Mouse (Mus musculus) frontal cortex, postnatal 14 days (tissue): ENCODE results near the gene Aurkb.
"Not testable (repeated sequence)": the region's sequence is repeated elsewhere in the genome, so short reads cannot be mapped to it uniquely, and the experiment has no call there.

Experiments
- DNase-seq, 2 experiments: peaks; one replicate each; pipeline ENCODE4 v3.0.0; 2022; ENCODE audit warnings: low spot score in 2 of 2

The Aurkb gene

GRCm38 (mm10) chr11:69080855-69081222 lies 35.4 kb downstream of the Aurkb start:
- DNase-seq: no peak

- DNase-seq: no peak
These were observed 36.2 kb downstream of the Aurkb start for GRCm38 (mm10) chr11:69081613-69082012.

DNA sequence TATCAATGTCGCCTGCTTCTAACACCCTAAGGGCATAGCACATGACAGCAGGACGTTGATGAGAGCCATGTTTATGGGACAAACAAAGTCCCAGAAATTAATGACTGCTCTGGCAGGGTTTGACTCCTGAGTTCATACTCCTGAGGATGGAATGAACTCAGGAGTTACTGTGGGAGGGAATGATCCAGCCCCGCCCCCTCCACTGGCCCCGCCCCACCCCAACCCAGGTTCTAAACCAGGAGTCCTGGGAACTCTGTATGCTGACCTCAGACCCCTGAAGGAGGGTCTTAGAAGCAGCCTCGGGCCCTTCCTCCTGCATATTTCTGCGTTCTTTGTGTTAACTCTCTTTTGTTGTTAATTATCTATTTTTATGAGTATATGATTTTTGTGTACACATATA lies 40.2 kb downstream of the Aurkb start:
- no peak for DNase-seq

DNA sequence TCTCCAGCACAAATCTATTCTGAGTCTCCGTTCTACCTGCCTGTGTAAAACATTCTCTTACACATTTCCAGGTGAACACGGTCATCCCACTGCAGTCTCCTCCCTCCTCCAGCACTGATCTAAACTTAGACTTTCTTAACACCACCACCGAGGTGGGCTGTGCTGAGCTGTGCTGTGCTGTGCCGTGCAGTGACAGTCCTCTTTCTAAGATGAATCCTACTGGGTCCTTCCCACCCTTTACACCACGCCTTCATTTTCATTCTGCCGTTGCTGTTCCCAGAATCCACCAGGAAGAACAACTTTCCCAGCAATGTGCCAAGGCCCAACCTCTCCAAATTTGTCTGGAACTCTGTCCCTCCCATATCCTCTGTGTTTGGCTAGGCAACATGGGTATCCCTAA lies 40.9 kb downstream of the Aurkb start:
- DNase-seq: peak in 1 of 2 experiments; percentile 51

DNA sequence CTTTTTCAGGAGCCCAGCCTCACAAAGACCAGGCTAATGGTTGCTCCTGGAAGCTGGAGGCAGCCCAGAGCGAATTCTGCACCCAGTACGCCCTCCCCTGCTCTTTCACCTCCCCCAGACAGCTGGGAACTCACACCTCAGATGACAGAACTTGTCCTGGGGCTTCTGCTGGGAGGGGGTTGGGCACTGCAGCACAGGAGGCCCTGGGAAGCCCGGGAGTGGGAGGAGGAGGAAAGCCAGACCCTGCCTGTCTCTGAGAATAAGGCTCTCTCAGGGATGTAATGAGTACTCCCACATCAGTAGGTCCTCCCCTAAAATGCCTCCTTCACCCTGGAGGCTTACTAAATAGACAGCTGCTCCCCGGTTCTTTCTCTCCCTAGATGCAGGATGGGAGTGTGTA lies 41.6 kb downstream of the Aurkb start:
- DNase-seq: no peak

GRCm38 (mm10) chr11:69087597-69087996 lies 42.1 kb downstream of the Aurkb start:
- no peak for DNase-seq

DNA sequence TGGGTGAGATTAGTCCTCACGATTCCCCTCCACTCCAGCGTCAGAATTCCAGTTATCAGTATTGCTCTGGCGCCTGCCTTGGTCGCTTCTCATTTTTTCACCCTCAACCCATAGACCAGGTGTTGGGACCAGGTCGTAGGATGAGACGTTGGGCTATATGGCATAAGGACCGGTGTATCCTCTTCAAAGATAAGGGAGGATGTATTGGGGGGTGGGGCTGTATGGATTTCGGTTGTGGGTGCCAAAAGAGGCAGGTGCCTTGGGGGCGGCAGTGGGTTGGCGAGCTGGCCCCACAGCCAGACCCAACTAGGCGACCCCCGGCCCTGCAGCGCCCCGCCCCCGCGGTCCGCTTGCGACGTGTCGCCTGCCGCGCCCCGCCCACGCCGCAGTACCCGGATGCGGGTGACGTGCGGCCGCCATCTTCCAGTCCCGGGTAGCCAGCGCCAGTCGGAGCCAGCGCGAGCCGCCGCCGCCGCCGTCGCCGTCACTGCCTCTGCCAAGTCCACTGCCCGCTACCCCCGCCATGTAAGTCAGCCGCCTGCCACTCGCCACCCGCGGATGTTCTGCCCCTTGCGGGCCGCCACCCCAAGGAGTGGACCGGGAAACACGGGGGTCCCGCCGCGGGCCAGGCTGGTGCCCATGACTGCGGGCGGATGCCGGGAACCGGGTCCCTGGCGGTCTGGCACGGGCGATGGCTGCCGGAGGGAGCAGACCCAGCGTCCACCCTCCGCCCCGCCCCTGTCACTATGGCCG lies 42.8 kb downstream of the Aurkb start, which contains the start of gene Vamp2:
Gene Vamp2, plus strand, starts transcription at position 388 of the 753 bp plus-strand sequence.
- peak; percentile 85 to 90 for DNase-seq

DNA sequence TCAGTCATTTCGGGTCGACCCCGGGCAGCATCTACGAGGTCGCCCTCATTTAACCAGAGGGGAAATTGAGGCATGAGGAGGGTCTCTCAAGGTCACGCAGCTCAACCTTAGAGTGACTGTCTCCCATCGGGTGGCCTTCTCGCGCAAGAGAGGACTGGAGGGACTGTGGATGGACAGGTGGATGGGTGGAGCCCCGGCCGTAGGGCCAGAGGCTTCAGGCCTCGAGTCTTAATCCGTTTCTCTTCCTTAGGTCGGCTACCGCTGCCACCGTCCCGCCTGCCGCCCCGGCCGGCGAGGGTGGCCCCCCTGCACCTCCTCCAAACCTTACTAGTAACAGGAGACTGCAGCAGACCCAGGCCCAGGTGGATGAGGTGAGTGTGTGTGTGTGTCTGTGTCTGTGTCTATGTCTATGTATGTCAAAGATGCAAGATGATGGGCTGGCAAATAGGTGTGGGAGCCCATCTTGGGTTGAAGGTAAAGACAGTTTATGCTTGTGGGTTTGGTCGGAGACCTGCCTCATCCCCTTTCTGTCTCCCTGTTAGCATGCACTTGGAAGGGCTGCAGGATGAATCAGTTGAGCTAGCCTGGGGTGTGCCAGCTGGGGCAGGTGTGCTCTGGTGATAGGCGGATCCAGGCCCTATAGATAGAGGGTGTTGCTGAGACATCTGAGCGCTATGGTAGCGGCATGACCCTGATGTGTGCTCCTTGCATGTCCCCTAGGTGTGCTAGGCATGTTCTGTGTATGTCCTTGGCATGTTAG lies 43.6 kb downstream of the Aurkb start:
- no peak for DNase-seq

DNA sequence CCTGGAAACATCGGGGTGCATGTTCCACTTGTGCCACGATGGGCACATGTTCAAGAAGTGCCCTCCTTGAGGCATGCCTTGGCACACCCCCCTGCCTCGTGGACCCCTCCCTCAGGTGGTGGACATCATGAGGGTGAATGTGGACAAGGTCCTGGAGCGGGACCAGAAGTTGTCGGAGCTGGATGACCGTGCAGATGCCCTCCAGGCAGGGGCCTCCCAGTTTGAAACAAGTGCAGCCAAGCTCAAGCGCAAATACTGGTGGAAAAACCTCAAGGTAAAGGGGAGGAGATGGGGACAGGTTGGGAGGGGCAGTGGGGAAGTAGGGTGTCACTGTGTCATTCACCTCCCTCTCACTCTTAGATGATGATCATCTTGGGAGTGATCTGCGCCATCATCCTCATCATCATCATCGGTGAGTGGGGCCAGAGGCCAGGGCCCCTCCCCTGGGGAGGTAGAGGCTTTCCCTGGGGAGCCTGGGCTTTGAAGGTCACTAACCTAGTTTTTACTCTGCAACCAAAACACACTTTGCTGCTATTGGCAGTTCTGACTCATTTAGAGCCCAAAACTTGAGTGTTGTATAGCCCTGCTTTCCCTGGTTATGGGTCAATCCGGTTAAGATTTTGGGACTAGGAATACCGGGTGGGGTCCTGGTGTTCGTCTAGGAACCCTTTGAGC lies 44.3 kb downstream of the Aurkb start:
- no peak for DNase-seq

DNA sequence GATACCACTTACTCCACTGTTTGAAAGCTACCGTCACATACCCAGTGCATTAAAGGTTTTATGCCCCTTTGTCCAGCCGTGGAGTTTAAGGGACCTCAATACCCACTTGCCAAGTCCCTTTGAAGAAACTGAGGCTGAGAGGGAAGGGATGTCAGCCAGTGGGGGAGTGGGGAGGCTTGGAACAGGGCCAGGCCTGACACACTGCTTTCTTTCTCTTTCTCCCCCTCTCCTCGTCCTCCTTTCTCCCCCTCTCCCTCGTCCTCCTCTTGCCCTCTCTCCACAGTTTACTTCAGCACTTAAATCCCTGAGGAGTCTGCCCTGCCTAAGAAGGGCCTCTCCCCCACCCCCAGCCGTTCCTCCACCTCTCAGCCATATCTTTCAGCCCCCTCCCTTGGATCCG lies 44.9 kb downstream of the Aurkb start:
- DNase-seq: no peak

DNA sequence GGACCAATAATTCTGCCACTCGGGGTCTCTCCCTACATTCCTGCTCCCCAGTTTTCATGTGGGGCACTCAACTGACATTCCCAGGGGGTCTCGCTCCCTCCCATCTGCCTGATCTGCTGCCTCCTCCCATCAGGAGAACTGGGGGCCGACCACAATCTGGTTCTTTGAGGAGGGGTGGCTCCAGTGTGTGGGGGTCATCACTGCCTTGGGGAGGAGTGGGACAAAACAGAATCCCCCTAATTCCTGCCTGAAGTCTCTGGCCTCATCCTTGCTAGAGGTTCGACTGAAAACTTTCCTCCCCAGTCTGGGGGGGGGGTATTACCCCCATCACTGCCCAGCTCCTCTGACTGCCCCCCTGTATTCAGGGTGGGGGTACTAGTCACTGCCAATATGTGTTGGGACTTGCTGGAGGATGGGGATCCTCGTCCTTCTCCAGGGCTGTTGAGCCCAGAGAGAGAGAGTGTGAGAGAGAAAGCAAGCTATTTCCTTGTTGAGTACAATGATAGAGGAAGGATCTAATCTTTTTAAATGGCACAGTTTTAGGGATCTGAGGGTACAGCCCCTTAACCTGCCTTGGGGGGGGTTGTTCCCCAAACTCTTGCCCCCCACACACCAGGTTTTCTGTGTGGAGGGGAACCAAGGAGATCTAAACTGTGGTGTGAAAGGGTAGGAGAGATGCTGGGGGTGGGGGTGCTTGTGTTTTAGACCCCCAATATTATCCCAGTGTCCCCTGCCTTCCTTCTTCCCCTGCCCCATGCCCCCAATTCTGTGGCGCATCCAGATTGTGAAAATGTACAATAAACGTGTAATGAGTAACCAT lies 46.3 kb downstream of the Aurkb start:
- DNase-seq: no peak

DNA sequence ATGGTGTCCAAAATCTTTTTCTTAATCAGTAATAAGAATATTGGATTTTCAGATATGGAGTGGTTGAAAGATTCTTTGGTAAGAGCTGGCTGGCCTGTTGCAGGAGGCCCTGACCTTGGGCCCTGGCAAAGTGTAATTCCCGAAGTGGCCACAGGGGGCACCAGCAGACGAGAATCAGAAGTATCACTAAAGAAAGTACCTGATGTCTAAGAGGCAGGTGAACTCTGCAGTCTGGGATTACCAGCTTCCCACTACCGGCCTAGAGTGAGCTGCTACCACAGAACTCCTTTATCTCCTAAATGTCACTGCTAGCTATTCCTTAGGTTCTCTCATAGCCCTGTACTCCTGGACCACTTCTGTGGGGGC lies 46.9 kb downstream of the Aurkb start:
- DNase-seq: peak in 1 of 2 experiments; percentile 82

DNA sequence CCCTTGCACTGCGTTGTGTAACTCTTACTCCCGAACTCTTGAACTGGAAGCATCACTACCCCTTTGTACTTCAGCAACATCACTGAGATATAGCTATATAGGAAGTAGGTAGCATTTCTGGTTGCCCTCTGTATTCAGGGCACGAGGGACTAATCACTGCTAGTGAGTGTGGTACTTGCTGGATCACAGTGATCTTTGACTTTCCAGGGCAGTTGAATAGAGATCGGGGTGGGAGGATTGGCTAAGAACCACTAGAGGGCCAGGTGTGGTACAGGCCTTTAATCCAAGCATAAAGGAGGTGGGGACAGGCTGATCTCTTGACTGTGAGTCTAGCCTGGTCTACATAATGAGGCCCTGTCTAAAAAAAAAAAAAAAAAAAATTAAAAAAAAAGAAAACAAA lies 47.4 kb downstream of the Aurkb start:
- no peak for DNase-seq

DNA sequence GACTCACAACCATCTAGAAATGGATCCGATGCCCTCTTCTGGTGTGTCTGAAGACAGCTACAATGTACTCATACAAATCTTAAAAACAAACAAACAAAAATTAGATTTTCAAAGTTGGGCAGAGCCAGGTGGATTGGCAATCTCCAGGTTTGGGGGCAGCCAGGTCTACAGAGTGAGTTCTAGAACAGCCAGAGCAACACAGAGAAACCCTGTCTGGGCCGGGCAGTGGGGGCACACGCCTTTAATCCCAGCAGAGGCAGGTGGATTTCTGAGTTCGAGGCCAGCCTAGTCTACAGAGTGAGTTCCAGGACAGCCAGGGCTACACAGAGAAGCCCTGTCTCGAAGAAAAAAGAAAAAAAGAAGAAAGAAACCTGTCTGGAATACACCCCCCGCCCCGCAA lies 48.4 kb downstream of the Aurkb start:
- not testable (repeated sequence) for DNase-seq

DNA sequence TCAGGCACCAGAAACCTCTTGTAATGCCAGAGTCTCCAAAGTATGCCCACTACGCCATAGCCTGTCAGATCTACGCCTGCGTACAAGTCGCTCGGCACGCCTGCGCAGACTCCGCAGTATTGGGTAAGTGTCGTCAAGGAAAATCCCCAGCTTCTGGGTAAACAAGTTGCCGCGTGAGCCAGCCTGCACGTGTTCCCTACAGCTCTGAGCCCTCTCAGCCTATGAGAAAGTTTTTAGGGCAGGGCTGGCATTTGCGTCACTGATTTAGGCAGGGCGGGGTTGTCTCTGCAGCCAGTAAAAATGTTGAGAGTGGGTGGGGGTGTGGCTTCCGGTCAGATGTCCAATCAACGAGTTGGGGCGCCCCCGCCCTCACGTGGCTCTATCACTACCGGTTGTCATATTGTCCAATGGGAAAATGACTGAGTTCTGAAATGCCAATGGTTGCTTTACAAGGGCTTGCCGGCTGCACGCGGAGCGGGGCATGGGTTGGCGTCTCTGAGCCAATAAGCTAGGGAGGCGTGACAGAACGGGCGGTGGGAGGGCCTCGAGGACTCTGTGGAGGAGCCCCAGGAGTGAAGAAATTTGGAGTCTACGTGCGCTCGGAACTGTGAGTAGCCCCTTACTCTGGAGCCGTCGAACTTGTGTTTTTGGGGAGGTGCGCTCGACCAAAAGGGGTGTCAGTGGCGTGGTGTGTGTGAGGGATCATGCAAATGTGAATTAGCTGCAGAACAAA lies 49.4 kb downstream of the Aurkb start, which contains the start of gene Per1:
Gene Per1, plus strand, starts transcription at position 521 of the 733 bp plus-strand sequence.
- peak; percentile 100 for DNase-seq

DNA sequence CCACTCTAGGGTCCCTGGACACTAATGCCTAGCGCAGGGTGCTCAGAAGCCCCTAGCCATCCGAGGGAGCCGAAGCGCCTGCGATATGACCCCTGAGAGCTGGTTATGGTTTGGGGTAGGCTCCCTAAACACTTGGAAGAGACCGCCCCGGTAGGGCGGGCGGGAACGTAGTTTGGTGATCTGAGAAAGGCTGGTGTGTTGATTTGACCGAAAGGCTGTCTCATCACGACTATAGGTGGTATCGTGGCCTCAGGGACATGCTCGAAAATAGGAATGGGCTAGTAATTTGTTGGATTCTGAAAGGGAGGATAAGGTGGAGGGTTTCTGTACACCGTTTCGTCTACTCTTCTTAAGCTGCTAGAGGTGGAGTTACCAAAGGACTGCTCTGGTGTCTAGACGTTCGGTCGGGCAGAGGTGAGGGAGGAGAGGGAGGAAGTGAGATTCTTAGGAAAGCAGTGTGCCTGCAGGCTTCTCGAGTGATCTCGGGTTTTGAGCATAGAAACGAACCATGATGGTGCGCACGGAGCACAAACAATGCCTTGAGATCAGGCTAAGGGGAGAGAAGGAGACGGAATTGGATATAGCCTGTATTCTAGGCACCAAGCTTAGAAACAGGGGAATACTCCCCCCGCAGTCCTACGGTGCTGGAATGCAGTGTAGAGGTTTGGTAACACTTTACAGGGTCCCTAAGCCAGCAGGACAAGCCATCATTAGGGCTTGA lies 50.2 kb downstream of the Aurkb start:
- no peak for DNase-seq

DNA sequence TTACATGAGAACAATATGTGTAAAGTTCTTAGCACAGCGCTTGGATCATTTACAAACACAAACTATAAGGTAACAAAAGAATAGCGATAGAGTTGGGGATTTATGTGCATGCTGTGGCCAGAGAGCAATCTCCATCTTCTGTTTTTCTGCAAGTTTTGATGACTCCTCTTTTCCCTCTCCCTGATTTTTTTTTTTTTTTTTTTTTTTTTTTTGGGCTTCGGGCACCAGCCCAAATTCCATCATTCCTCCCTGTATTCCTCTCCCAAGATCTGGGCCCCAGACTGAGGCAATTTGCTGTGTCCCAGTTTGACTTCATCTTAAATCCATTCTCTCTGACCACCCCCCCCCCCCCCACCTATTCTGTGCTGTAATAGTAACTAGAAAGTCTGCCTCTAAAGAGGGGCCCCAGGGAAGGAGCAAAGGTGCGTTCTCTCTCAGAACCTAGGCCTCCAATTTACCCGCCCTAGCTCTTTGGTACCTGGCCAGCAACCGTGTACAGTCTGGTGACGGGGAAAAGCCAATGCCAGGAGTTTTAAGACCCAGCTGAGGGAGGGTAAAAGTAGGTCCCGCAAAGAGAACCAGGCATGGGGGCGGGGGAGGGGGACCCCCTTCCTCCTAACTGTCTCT lies 51.0 kb downstream of the Aurkb start:
- DNase-seq: no peak

DNA sequence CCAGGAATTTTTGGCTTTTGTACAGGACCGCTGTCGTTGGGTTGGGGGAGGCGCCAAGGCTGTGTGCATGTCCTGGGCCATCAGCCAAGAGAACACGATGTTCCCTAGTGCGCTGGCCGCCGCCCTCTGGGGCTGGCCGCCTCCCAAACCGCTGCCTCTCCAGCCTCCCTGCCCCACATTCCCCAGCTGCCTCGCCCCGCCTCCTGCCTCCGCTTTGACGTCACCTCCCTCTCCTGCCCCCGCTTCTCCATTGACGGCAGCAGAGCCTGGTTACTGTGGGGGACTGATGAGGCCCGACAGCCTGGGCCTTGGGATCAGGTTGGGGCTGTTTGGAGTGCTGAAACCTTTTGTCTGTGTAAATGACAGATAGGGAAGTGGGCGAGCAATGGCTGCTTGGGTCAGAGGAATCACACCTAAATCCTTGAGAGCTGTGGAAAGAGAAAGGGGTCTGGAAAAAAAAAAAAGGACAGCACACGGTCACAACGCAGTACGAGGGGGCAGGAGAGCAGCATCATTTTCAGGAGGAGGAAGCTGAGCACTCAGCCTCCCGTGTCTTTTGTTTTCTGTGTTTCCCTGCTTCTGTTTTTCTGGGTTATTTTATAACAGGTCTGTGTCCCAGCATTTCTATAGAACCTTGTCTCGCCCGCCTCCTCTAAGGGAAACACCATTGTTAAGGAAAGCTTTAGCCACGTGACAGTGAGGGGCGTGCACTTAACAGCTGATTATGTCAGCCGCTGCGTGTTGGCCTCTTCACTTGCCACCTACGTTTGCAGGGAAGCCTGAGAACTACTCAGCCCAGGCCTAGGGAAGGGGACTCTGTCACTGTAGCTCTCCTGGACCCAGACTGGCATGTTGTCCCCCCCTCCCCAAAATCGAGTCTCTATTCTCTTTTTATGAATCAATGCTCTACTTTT lies 51.8 kb downstream of the Aurkb start:
- peak; percentile 93 to 96 for DNase-seq
